Mouse (Mus musculus): ENCODE results near the gene Rin2.

DNA sequence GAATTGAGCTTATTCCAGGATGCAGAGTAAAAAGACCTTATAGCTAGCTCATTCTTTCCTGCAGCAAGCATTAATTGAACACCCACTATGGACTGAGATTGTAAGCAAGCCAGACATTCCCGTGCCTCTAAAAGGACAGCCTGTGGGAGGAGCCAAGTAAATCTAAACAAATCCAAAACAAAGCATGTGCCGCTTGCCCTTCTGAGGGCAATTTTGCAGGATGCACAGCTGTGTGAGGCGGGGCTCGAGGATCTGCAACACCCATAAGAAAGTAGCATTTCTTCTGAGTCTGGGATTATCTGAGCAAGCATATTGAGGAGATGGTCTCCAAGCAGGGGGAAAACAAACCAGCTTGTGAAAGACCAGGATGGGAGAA, 43.2 kb upstream of the Rin2 start:
- no peak for TF ChIP-seq CTCF (IDR thresholded peaks at IDR 0.05; ENCODE audit: control insufficient read depth, insufficient read depth, insufficient read length)
- no peak for TF ChIP-seq MYOG (IDR thresholded peaks at IDR 0.05; ENCODE audit: control insufficient read depth, extremely low read depth, insufficient read length)
- TF ChIP-seq MAX (IDR thresholded peaks at IDR 0.05): no peak
- no peak for TF ChIP-seq USF1 (IDR thresholded peaks at IDR 0.05; ENCODE audit: low read depth)
